Mouse (Mus musculus) heart, adult 2 months (tissue): Measurements from ENCODE around the gene Zbtb25. TPM values are rescaled to one million over a fixed set of nuclear protein-coding genes. Genes with fewer than 3 reads are reported as not detected.

ENCODE experiments used
- DNase-seq, 2 experiments: peaks; one replicate each; pipeline ENCODE4 v3.0.0; 2021
- H3K27ac ChIP-seq: fragments of 200-600 bp; 2 replicates; pipeline ENCODE4 v1.8.1; 2022
- H3K27me3 ChIP-seq: fragments of 200-500 bp; 2 replicates; pipeline ENCODE4 v1.6.1; 2012; ENCODE audit warnings: mild to moderate bottlenecking, low read length, inconsistent platforms, mixed read lengths; ENCODE audit not compliant: control insufficient read depth, insufficient read depth
- H3K36me3 ChIP-seq: fragments of 200-500 bp; 2 replicates; pipeline ENCODE4 v1.6.1; 2012; ENCODE audit warnings: low read length, inconsistent platforms; ENCODE audit not compliant: control insufficient read depth, insufficient read depth
- H3K4me1 ChIP-seq: fragments of 200-500 bp; 2 replicates; pipeline ENCODE4 v1.6.1; 2011; ENCODE audit warnings: low read length; ENCODE audit not compliant: control insufficient read depth, insufficient read depth
- H3K4me3 ChIP-seq: fragments of 200-600 bp; 2 replicates; pipeline ENCODE4 v1.8.1; 2022
- H3K79me2 ChIP-seq: fragments of 200-500 bp; replicated peaks from 2 replicates; pipeline ENCODE4 v1.6.1; 2012; ENCODE audit warnings: mild to moderate bottlenecking, inconsistent platforms, low read length, moderate library complexity, mixed read lengths; ENCODE audit not compliant: control insufficient read depth, insufficient read depth
- H3K9ac ChIP-seq: fragments of 200-500 bp; 2 replicates; pipeline ENCODE4 v1.6.1; 2012; ENCODE audit warnings: low read depth, mild to moderate bottlenecking, control low read depth, inconsistent platforms, low read length, mixed read lengths
- CTCF ChIP-seq: fragments of 200-600 bp; IDR thresholded peaks from 2 replicates; pipeline ENCODE4 v1.8.1; 2022; ENCODE audit warnings: antibody characterized with exemption, mild to moderate bottlenecking, moderate library complexity
- EP300 ChIP-seq: fragments of 200-500 bp; IDR thresholded peaks from 2 replicates; pipeline ENCODE4 v1.6.1; 2011; ENCODE audit warnings: low read depth, low read length, control low read depth; ENCODE audit not compliant: insufficient read depth
- POLR2A ChIP-seq: fragments of 200-500 bp; IDR thresholded peaks from 2 replicates; pipeline ENCODE4 v1.6.1; 2011; ENCODE audit warnings: mild to moderate bottlenecking, low read depth, low read length, control low read depth; ENCODE audit not compliant: insufficient read depth
- WGBS: fragments of 180-500 bp; shearing (Covaris S2); methylation state at CpG from one replicate; pipeline ENCODE4 v1.1.7; 2018; 5-methylcytosine and 5-hydroxymethylcytosine counted together
- intact Hi-C: fragments of 180-260 bp; cut with DNase I; formaldehyde crosslinking; loops from one replicate; pipeline ENCODE4 v1.15.1; 2025
- polyA plus RNA-seq: library from polyadenylated mRNA; depleted of rRNA; stranded (reverse); fragments of >200 nt; gene quantifications from 2 replicates; pipeline ENCODE4 v1.2.3, GENCODE M21; 2012
- total RNA-seq, 2 experiments: library from RNA; stranded (reverse); gene quantifications; 2 replicates each; pipeline ENCODE4 v1.2.3; 2021

The Zbtb25 gene
- total and polyA plus RNA-seq, 3 experiments: 6.0 to 7.9 (median 6.8) TPM

DNA sequence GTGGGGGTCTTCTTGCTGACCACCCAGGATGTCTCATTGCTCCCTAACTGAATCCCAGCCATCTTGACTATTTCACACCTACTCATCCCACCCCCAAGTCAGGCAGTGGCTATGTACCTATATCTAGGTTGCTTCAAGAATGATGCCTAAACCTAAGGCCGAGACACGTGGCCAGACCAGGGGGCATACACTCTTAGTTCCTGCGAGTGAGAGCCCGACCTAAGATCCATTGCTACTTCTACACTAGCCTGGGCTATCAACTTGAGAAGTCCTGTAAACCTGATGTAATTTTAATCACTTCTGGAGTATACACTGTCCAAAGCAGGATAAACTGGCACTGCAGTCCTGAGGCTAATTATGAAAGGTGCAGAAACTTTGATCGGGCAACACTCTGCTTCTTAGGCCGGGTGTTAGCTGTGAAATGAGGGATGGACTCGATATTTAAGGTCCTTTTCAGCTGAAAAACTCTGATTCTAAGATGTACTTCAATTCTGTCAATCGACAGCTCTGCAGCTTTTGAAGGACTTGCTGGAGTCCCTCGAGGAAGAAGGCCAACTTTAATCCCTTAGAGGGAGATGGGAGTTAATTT, 1.1 kb downstream of the Zbtb25 start:
- no peak for DNase-seq
- Histone ChIP-seq H3K36me3 (peaks cover 2% of the 10 kb centered on the region), H3K27ac (peak overlapping the region; percentile 99; the same call in 1 of the 2 replicates), H3K9ac (peak overlapping the region; percentile 93), H3K27me3 (no peaks in the 10 kb centered on the region), H3K4me3 (peak overlapping the region; percentile 65), H3K79me2 (peaks cover 1% of the 10 kb centered on the region; the same call in 1 of the 2 replicates), H3K4me1 (peaks cover 14% of the 10 kb centered on the region)
- intact Hi-C loops: no loop called here
- WGBS: 25% methylated on average over 9 of the region's 9 CpGs
- TF ChIP-seq CTCF (no peak), EP300 (no peak), POLR2A (no peak)

DNA sequence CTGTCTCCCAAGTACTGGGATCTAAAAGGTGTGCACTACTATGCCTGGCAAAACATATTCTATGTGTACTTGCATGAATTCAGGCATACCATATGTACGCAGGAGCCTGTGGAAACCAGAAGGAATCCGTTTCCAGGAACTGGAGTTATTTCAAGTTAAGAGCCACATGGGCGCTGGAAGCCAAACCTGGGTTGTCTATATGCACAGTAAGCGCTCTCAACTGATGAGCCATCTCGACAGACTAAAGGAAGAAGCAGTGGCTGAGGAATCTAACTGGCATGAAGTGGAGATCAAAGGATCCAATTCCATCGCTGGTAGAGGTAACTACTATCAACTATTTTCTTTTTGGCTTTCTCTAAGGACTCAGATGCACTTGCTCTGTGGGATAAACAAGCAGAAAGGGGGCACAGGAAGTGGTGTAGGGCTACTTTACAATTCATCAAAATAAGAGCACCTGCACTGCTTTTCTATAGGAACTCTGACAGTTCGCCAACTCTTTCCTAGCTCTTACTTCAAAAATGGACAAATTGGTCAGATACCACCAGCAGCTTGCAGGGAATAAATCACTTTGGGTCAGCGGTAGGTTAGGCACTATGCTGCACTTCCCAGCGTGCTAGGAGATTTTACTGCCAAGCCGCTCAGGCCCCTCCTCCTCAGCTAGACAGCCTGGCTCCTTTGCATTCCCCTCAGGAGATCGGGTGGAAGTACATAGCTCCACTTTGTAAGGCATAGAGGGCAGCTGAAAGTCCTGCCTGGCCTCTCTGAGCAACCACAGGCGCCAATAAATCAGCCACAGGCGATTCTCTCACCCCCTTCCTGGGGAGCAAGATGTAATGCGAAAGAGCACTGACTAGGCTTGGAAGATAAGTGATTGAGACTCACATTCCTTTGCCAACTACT, 2.1 kb downstream of the Zbtb25 start:
- no peak for TF ChIP-seq POLR2A
- peaks cover 11% of the 10 kb centered on the region for H3K4me1 ChIP-seq
- 34% methylated on average over 14 of the region's 14 CpGs for WGBS
- peak; percentile 41 to 46 for DNase-seq
- 0 out of 2 replicates have a peak overlapping the region, but pooled peaks have one; percentile 13 for H3K4me3 ChIP-seq
- peaks cover 2% of the 10 kb centered on the region for H3K36me3 ChIP-seq
- H3K79me2 ChIP-seq: peaks cover 1% of the 10 kb centered on the region; the same call in 1 of the 2 replicates
- H3K9ac ChIP-seq: no peak overlapping the region
- peak overlapping the region; percentile 42; the same call in 1 of the 2 replicates for H3K27ac ChIP-seq
- intact Hi-C loops: no loop called here
- no peaks in the 10 kb centered on the region for H3K27me3 ChIP-seq

DNA sequence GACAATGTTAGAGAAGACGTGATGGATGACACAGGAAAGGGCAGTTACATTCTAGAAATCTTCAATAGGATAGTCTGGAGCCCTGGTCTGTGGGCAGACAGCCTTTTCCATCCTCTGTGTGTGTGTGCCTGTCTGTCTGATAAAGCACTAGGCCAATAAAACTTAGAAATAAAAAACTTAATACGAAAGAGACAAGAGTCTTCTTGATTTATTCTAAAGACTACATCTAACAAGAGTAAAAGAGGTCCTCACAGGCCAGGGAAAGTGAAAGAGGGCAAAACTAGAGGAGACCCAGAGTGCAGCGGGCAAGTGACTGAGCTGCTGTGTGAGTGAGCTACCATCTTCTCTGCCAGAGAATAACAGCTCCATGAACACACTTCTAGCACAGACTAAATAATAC, 3.1 kb downstream of the Zbtb25 start:
- Histone ChIP-seq H3K4me3 (no peak overlapping the region), H3K9ac (no peak overlapping the region), H3K27me3 (no peaks in the 10 kb centered on the region), H3K4me1 (peaks cover 9% of the 10 kb centered on the region), H3K79me2 (peaks cover 1% of the 10 kb centered on the region; the same call in 1 of the 2 replicates), H3K36me3 (no peaks in the 10 kb centered on the region), H3K27ac (no peak overlapping the region)
- TF ChIP-seq EP300 (no peak), CTCF (no peak), POLR2A (no peak)
- intact Hi-C loops: no loop called here
- 82% methylated on average over 3 of the region's 3 CpGs for WGBS
- DNase-seq: no peak

DNA sequence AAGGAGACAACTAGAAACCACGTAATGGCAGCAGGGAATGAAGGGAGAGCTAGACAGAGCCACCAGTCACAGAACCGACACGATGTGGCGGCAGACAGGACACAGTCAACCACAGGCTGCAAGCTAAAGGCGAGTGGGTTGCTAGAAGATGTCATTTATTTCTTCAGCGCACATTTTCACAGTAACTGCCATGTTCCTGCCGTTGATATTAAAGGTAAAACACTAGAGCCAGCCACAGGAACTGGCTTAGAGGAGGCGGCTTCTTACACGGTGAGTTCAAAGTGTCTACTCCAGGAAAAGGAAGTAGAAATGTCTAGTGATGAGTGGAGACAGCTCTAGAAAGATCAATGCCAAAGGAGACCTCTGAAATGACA, 7.1 kb downstream of the Zbtb25 start:
- Histone ChIP-seq H3K27me3 (no peaks in the 10 kb centered on the region), H3K36me3 (no peaks in the 10 kb centered on the region), H3K4me3 (no peak overlapping the region), H3K27ac (no peak overlapping the region), H3K79me2 (peaks cover 1% of the 10 kb centered on the region; the same call in 1 of the 2 replicates), H3K9ac (no peak overlapping the region), H3K4me1 (no peaks in the 10 kb centered on the region; the same call in 1 of the 2 replicates)
- WGBS: 72% methylated on average over 9 of the region's 9 CpGs
- intact Hi-C loops: no loop called here
- no peak for TF ChIP-seq CTCF
- no peak for TF ChIP-seq POLR2A
- TF ChIP-seq EP300: no peak
- DNase-seq: no peak

DNA sequence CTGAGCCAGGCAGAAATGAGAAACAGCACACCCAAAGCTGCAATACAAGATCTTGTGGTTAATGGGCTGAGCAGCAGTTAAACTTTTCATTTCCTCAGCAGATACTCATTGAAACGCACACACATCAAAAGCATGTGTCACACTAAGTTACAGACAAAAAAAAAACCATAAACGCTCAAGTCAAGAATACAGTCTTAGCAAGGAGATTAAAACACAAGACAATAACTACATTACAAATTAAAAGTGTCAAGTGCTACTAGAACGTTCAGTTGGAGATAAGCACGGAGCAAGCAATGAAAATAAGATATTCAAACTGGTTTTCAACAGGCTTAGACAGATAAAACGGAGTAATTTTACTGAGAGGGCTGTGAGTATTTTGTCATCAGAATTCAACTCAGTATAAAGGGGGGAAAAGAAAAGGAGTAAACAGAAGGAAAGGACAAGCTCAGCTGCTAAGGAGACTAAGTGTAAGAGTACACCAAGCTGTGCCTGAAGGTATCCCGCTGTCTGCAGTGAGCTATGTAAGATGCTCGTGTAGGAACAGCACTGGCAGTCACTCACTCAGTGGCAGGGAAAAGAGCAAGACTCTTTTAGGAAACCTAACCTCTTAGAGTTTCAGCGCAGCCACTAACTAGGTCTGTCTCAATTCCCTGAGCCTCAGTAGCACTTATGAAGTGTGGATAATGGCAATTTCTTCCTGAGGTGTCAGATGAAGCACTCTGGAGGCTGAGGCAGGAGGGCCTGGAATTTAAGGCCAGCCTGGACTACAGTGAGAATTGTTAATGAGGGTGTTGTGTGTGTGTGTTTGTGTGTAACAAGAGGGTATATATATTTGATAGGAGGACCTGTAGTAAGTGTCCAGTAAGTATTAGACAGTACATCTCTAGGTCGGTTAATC, 7.7 kb downstream of the Zbtb25 start:
- TF ChIP-seq EP300: no peak
- no peak for TF ChIP-seq POLR2A
- no peak for TF ChIP-seq CTCF
- no peak overlapping the region for H3K4me3 ChIP-seq
- no peaks in the 10 kb centered on the region for H3K36me3 ChIP-seq
- intact Hi-C loops: no loop called here
- no peaks in the 10 kb centered on the region; the same call in 1 of the 2 replicates for H3K4me1 ChIP-seq
- 61% methylated on average over 9 of the region's 9 CpGs for WGBS
- H3K27ac ChIP-seq: no peak overlapping the region
- no peaks in the 10 kb centered on the region for H3K27me3 ChIP-seq
- no peak for DNase-seq
- H3K9ac ChIP-seq: no peak overlapping the region
- peaks cover 1% of the 10 kb centered on the region; the same call in 1 of the 2 replicates for H3K79me2 ChIP-seq
